Mouse (Mus musculus): ENCODE results near the gene Isg20l2. TPM values are rescaled to one million over a fixed set of nuclear protein-coding genes. Genes with fewer than 3 reads are reported as not detected.

Isg20l2 gene
- total RNA-seq, 2 experiments from 2014 or later, result 11.6 to 16.8 TPM

DNA sequence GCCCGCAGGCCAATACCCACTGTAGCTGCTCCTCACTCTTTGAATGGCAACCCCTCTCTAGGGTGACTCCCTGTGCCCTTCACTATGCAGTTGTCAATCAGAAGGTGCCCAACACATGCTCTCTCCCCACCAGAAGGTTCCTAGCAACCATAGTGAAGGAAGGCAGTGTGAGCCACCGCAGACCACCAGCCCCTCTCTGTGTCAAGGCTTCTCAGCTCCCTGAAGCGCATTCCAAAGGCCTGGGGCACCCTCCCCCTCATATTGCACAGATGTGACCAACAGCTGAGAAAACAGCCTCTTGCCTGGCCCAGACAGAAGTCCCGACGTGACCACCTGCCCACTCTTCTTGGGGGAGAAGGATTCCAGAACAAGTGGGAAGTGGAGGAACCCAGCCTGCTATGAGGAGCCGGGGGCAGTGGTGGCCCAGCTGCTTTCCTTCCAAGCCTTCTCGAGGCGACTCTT is 42.1 kb downstream of the Isg20l2 start:
- no peak for ATAC-seq (replicated peaks; ENCODE audit: low FRiP score, poor library complexity, severe bottlenecking)

- no peak for ATAC-seq (replicated peaks; ENCODE audit: low FRiP score, poor library complexity, severe bottlenecking)
Measured at GRCm38 (mm10) chr3:87972776-87973175, 42.7 kb downstream of the Isg20l2 start.

DNA sequence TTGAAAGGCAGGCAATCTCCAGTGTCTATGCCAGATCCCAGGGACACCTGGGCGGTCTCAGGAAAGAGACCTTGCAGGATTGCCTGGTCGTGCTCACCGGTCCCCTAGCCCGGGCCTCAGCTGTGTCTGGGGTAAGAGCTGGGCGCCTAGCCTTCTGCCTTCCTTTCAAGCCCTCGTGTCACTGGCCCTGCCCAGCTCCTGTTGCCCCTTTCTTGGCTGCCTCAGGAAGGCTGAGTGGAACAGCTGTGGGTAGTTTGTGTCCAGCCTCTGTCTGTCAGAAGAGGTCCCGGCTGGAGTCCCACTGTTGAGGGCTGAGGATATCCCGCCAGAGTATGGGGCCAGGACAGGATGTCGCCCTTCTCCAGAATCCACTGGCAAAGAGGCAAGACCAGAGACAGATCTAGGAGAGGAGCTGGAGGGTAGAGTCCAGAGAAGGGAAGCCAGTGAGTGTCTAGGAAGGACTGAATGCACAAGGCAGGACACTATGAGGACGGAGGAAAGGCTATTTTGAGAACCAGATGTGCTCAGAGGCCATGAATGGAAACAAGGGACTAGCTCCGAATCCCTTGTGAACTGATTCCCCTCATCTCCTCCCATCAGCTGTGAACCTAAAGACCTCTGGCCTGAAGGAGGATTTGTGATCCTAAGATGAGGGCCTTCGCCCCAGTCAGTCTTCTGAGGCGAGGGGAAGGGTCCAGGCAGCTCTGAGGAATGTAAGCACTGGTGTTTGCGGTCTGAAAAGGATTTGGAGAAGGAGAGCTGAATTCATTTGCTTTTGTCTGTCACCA is 43.7 kb downstream of the Isg20l2 start:
- no peak for ATAC-seq (replicated peaks; ENCODE audit: low FRiP score, poor library complexity, severe bottlenecking)

DNA sequence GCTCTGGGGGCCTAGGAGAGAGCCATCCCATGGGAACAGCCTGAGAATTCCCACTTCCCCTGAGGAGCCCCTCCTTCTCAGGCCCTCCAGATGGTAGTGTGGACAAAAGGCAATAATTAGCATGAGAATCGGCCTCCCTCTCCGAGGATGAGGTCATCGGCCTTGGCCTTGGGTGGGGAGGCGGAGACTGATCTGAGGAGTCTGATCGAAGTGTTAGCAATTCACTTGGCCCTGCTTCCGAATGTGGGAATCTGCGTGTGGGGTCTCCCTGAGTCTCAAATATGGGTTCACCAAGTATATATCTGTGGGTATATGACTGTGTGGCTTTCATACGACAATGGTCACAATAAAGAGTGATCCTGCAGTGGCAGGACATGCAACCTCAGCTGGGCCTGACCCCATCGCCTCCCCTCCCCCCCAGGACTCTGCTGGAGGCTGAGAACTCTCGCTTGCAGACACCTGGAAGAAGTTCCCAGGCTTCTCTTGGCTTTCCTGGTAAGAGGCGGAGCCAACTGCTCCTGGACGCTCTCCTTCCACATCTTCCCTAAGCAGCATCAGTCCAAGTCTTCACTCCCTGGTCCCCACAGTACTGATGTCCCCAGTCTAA is 44.4 kb downstream of the Isg20l2 start:
- no peak for ATAC-seq (replicated peaks; ENCODE audit: low FRiP score, poor library complexity, severe bottlenecking)

- no peak for ATAC-seq (replicated peaks; ENCODE audit: low FRiP score, poor library complexity, severe bottlenecking)
Measured at GRCm38 (mm10) chr3:87979493-87979892, 49.4 kb downstream of the Isg20l2 start.

- no peak for ATAC-seq (replicated peaks; ENCODE audit: low FRiP score, poor library complexity, severe bottlenecking)
Measured at GRCm38 (mm10) chr3:87980085-87980484, 50.0 kb downstream of the Isg20l2 start.

- no peak for ATAC-seq (replicated peaks; ENCODE audit: low FRiP score, poor library complexity, severe bottlenecking)
Measured at GRCm38 (mm10) chr3:87980728-87981127, 50.6 kb downstream of the Isg20l2 start.

GRCm38 (mm10) chr3:87981214-87981760 is 51.2 kb downstream of the Isg20l2 start:
- ATAC-seq (replicated peaks; ENCODE audit: low FRiP score, poor library complexity, severe bottlenecking), result no peak

DNA sequence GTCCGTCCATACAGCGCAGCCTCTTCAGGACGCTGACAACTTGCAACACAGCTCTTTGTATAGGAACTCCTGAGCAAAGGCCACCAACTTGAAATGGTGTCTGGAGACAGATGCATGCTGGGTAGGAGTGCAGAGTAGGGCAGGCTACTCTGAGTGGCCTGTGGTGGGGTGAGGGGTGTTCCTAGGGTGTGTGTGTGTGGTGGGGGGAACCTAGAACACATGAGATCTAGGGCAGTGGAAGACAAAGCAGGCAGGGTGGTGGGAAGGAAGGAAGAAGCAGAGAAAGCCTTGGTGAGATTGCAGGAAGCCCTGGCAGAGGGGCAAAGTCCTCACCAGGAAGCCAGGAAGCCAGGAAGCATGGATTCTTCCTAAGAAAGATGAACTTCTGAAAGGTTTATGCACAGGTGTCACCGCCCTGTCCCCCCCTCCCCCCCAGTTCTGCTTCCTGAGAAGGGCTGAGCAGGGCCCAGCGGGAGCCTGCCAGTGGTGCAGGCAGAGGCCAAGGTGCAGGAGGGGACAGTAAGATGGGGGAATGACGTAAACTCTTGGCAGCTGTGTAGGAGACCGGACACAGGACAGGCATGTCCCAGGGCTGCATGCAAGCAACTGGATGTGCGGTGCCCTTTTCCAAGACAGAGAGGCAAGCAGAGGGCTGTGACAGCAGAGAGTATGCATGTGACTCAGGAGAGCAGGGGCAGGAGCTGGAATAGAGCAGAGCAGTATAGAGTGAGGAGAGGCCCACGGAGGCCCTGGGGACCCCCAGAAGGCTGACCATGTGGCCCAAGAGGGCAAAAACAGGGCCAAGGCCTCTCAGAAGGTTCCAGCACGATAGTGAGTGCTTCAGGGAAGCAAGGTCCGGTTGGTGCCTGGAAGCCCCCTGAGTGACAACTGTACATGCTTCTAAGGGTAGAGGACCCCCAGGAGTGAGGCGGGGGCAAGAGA is 52.1 kb downstream of the Isg20l2 start:
- no peak for ATAC-seq (replicated peaks; ENCODE audit: low FRiP score, poor library complexity, severe bottlenecking)

GRCm38 (mm10) chr3:87982836-87983601 is 52.9 kb downstream of the Isg20l2 start:
- ATAC-seq (replicated peaks; ENCODE audit: low FRiP score, poor library complexity, severe bottlenecking), result no peak

GRCm38 (mm10) chr3:87983627-87984026 is 53.5 kb downstream of the Isg20l2 start:
- ATAC-seq (replicated peaks; ENCODE audit: low FRiP score, poor library complexity, severe bottlenecking), result no peak

GRCm38 (mm10) chr3:87984094-87984493 is 54.0 kb downstream of the Isg20l2 start:
- ATAC-seq (replicated peaks; ENCODE audit: low FRiP score, poor library complexity, severe bottlenecking), result no peak

DNA sequence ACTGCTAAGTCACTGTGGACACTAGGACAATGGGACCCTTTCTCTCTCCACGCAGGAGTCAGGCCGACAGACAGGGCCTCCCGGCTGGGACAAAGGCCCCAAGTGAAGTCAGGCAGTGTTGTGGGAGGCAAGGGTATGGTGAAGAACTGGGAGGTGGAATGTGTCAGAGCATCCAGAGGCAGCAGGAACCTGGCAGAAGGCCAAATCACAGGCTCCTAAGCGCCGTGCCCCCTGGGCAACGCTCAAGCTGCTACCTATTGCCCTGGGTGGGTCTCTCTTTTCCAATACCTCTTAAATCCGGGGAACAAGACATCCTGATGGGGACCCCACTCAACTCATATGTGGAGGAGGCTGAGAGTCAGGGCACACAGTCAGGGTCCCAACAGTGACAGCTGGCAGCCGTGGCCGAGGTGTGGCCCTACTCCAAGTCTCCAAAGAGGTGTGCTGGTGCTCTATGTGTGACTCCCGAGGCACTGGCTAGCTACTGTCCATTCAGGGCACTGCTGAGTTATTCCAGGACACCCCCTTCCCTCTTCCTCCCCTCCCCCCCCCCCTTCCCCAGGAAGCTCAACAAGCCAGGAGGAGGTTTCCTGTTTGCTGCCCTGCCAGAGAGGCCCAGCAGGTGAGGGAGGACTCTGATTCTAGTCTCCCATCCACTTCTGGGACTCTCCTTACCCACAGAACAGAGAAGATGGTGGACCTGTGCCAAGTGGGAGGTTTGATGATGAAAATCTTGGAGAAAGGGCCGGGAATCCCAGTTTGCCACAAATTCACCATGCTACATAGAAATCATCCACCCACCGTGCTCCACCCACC is 55.6 kb downstream of the Isg20l2 start:
- ATAC-seq (replicated peaks; ENCODE audit: low FRiP score, poor library complexity, severe bottlenecking), result no peak

DNA sequence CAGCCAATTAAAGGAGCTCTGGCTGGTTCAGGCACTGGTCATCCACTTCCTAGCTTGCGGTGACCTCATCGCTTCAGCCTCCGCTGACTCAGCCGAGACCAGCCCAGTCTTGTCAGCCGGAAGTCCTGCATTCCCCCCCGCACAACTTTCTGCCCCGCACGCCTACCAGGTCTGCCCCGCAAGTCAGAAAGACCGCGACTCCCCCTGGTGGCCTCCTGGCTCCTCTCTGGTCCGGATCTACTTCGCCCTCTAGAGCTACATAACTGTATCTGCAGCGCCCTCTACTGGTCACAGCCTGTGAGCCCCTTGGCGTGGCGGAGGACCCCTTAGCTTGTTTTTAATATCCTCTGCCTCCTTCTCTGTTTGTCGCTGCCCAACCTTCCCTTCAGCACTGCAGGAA is 56.8 kb downstream of the Isg20l2 start:
- ATAC-seq (replicated peaks; ENCODE audit: low FRiP score, poor library complexity, severe bottlenecking), result peak; percentile 52

DNA sequence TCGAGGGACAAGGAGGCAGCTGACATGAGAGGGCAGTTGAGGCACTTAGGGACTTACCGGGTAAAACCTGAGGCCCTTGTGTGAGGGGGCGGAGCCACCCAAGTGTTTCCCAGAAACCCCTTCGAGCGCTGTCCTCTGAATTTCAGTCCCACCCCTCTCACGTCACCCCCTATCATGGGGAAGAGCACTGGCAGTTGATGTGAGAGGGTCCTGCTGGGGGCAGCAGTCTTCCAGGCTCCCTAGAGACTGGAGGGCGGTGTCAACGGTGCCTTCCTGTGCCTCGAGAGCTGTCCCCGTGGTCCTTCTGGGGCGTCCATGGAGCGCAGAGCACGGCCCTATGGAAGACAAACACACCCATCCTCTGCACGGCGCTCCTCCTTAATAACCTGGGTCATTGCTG is 57.5 kb downstream of the Isg20l2 start:
- no peak for ATAC-seq (replicated peaks; ENCODE audit: low FRiP score, poor library complexity, severe bottlenecking)

DNA sequence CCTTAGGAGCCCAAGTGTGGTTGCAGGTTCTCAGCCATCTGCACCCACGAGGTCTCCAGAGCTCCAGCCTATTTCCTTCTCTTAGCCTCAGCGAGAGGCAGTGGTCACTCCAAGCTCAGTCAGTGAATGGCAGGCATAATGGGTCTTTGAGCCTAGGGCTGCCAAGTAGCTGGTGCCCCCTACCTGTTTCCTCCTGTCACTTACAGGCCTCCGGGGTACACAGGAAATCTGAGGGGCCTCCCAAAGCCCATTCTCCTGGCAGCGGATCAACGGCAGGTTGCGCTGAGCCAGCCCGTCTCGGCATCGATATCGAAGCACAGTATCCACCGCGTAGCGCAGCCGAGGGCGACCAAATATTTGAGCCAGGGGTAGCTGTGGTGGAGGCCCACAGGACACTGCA is 58.0 kb downstream of the Isg20l2 start:
- no peak for ATAC-seq (replicated peaks; ENCODE audit: low FRiP score, poor library complexity, severe bottlenecking)

DNA sequence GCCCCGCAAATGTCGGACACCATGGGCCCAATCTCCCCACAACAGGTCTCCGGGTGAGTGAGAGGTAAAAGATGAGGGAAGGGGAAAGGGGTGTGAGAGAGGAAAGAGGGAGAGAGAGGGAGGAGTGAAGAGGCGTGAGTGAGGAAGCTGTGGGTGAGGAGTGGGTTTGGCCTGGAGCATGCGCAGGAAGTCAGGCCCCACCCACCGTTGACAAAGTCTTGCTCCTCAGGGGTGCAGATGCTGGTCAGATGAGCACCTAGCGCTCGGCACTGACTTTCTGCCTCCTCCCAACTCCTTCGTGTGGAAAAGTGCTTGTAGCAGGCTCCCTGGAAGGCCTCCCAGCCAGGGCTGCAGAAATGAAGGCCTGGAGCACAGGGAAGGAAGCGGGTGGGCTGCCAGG is 59.8 kb downstream of the Isg20l2 start:
- no peak for ATAC-seq (replicated peaks; ENCODE audit: low FRiP score, poor library complexity, severe bottlenecking)

All from erythroid progenitor cell, adult 5-6 weeks (primary cell).